Mouse (Mus musculus): Measurements from ENCODE around the gene Hoxa9. TPM values are rescaled to one million over a fixed set of nuclear protein-coding genes. Genes with fewer than 3 reads are reported as not detected.

Gene Hoxa9
- total and polyA plus RNA-seq, 2 experiments from 2014 or later = not detected

- TF ChIP-seq CTCF (IDR thresholded peaks at IDR 0.05) = no peak
- 3% methylated on average over 4 of the region's 4 CpGs for WGBS
- Histone ChIP-seq H3K4me1 (ENCODE audit: insufficient read depth, low read length) (no peaks in the 10 kb centered on the region), H3K4me2 (ENCODE audit: low read depth, low read length, poor library complexity, severe bottlenecking) (no peak overlapping the region), H3K27me3 (ENCODE audit: insufficient read depth, low read length) (peaks cover 90% of the 10 kb centered on the region), H3K36me3 (ENCODE audit: insufficient read depth, low read length) (no peaks in the 10 kb centered on the region), H3K27ac (ENCODE audit: low read depth, low read length) (no peak overlapping the region), H3K9ac (replicated peaks; ENCODE audit: low read length, poor library complexity, severe bottlenecking) (no peak overlapping the region), H3K4me3 (ENCODE audit: low read depth, low read length) (no peak overlapping the region), H3K9me3 (ENCODE audit: low read length) (no peaks in the 10 kb centered on the region)
- ATAC-seq (ENCODE audit: low FRiP score) (no peak), DNase-seq (ENCODE audit: low spot score) (no peak)
Measured at GRCm38 (mm10) chr6:52249826-52250225, 18.9 kb upstream of the Hoxa9 start.

GRCm38 (mm10) chr6:52249415-52249738 is 18.5 kb upstream of the Hoxa9 start:
- no peak for ATAC-seq (ENCODE audit: low FRiP score)
- TF ChIP-seq CTCF (IDR thresholded peaks at IDR 0.05) = no peak
- no peak for DNase-seq (ENCODE audit: low spot score)
- H3K9ac ChIP-seq (replicated peaks; ENCODE audit: low read length, poor library complexity, severe bottlenecking) = no peak overlapping the region
- no peaks in the 10 kb centered on the region for H3K36me3 ChIP-seq (ENCODE audit: insufficient read depth, low read length)
- H3K27ac ChIP-seq (ENCODE audit: low read depth, low read length) = no peak overlapping the region
- H3K4me2 ChIP-seq (ENCODE audit: low read depth, low read length, poor library complexity, severe bottlenecking) = no peak overlapping the region
- no peaks in the 10 kb centered on the region for H3K9me3 ChIP-seq (ENCODE audit: low read length)
- WGBS = 1% methylated on average over 16 of the region's 16 CpGs
- H3K4me1 ChIP-seq (ENCODE audit: insufficient read depth, low read length) = no peaks in the 10 kb centered on the region
- no peak overlapping the region for H3K4me3 ChIP-seq (ENCODE audit: low read depth, low read length)
- peaks cover 94% of the 10 kb centered on the region for H3K27me3 ChIP-seq (ENCODE audit: insufficient read depth, low read length)

GRCm38 (mm10) chr6:52248638-52249414 is 17.9 kb upstream of the Hoxa9 start:
- DNase-seq (ENCODE audit: low spot score) = no peak
- H3K4me2 ChIP-seq (ENCODE audit: low read depth, low read length, poor library complexity, severe bottlenecking) = no peak overlapping the region
- H3K4me3 ChIP-seq (ENCODE audit: low read depth, low read length) = no peak overlapping the region
- H3K4me1 ChIP-seq (ENCODE audit: insufficient read depth, low read length) = no peaks in the 10 kb centered on the region
- ATAC-seq (ENCODE audit: low FRiP score) = no peak
- no peak overlapping the region for H3K27ac ChIP-seq (ENCODE audit: low read depth, low read length)
- peaks cover 93% of the 10 kb centered on the region for H3K27me3 ChIP-seq (ENCODE audit: insufficient read depth, low read length)
- H3K9me3 ChIP-seq (ENCODE audit: low read length) = no peaks in the 10 kb centered on the region
- WGBS = 1% methylated on average over 26 of the region's 27 CpGs
- H3K36me3 ChIP-seq (ENCODE audit: insufficient read depth, low read length) = no peaks in the 10 kb centered on the region
- TF ChIP-seq CTCF (IDR thresholded peaks at IDR 0.05) = no peak
- H3K9ac ChIP-seq (replicated peaks; ENCODE audit: low read length, poor library complexity, severe bottlenecking) = no peak overlapping the region

GRCm38 (mm10) chr6:52247766-52248637 is 17.1 kb upstream of the Hoxa9 start:
- DNase-seq (ENCODE audit: low spot score) = no peak
- no peak for TF ChIP-seq CTCF (IDR thresholded peaks at IDR 0.05)
- Histone ChIP-seq H3K27ac (ENCODE audit: low read depth, low read length) (no peak overlapping the region), H3K27me3 (ENCODE audit: insufficient read depth, low read length) (peaks cover 94% of the 10 kb centered on the region), H3K9me3 (ENCODE audit: low read length) (no peaks in the 10 kb centered on the region), H3K4me1 (ENCODE audit: insufficient read depth, low read length) (no peaks in the 10 kb centered on the region), H3K9ac (replicated peaks; ENCODE audit: low read length, poor library complexity, severe bottlenecking) (no peak overlapping the region), H3K4me3 (ENCODE audit: low read depth, low read length) (no peak overlapping the region), H3K36me3 (ENCODE audit: insufficient read depth, low read length) (no peaks in the 10 kb centered on the region), H3K4me2 (ENCODE audit: low read depth, low read length, poor library complexity, severe bottlenecking) (no peak overlapping the region)
- 2% methylated on average over 23 of the region's 23 CpGs for WGBS
- ATAC-seq (ENCODE audit: low FRiP score) = no peak

- TF ChIP-seq CTCF (IDR thresholded peaks at IDR 0.05) = no peak
- Histone ChIP-seq H3K27me3 (ENCODE audit: insufficient read depth, low read length) (peaks cover 94% of the 10 kb centered on the region), H3K4me2 (ENCODE audit: low read depth, low read length, poor library complexity, severe bottlenecking) (no peak overlapping the region), H3K9me3 (ENCODE audit: low read length) (no peaks in the 10 kb centered on the region), H3K36me3 (ENCODE audit: insufficient read depth, low read length) (no peaks in the 10 kb centered on the region), H3K4me3 (ENCODE audit: low read depth, low read length) (no peak overlapping the region), H3K4me1 (ENCODE audit: insufficient read depth, low read length) (no peaks in the 10 kb centered on the region), H3K9ac (replicated peaks; ENCODE audit: low read length, poor library complexity, severe bottlenecking) (no peak overlapping the region), H3K27ac (ENCODE audit: low read depth, low read length) (no peak overlapping the region)
- 5% methylated on average over 3 of the region's 3 CpGs for WGBS
- no peak for ATAC-seq (ENCODE audit: low FRiP score)
- no peak for DNase-seq (ENCODE audit: low spot score)
Measured at GRCm38 (mm10) chr6:52246916-52247315, 16.0 kb upstream of the Hoxa9 start.

- TF ChIP-seq CTCF (IDR thresholded peaks at IDR 0.05) = no peak
- ATAC-seq (ENCODE audit: low FRiP score) (no peak), DNase-seq (ENCODE audit: low spot score) (no peak)
- no peak overlapping the region for H3K4me2 ChIP-seq (ENCODE audit: low read depth, low read length, poor library complexity, severe bottlenecking)
- 1% methylated on average over 26 of the region's 26 CpGs for WGBS
- H3K27me3 ChIP-seq (ENCODE audit: insufficient read depth, low read length) = peaks cover 94% of the 10 kb centered on the region
- H3K4me1 ChIP-seq (ENCODE audit: insufficient read depth, low read length) = no peaks in the 10 kb centered on the region
- H3K9me3 ChIP-seq (ENCODE audit: low read length) = no peaks in the 10 kb centered on the region
- H3K27ac ChIP-seq (ENCODE audit: low read depth, low read length) = no peak overlapping the region
- H3K9ac ChIP-seq (replicated peaks; ENCODE audit: low read length, poor library complexity, severe bottlenecking) = no peak overlapping the region
- H3K36me3 ChIP-seq (ENCODE audit: insufficient read depth, low read length) = no peaks in the 10 kb centered on the region
- H3K4me3 ChIP-seq (ENCODE audit: low read depth, low read length) = no peak overlapping the region
Measured at GRCm38 (mm10) chr6:52246403-52246803, 15.5 kb upstream of the Hoxa9 start.
